Mouse (Mus musculus) midbrain, postnatal 0 days (tissue): ENCODE data around the gene Usp3. TPM values are rescaled to one million over a fixed set of nuclear protein-coding genes. Genes with fewer than 3 reads are reported as not detected.
A peak's percentile ranks its signal among the peaks of the same experiment; 100 is the strongest.

ENCODE experiments used
- ATAC-seq: fragments of 200-750 bp; cut with Nextera tagmentation; 2 replicates; pipeline ENCODE4 v1.8.0; 2017; ENCODE audit warnings: moderate number of reproducible peaks, mild to moderate bottlenecking, moderate TSS enrichment, moderate library complexity; ENCODE audit not compliant: low FRiP score
- DNase-seq: peaks from one replicate; pipeline ENCODE4 v3.0.0-alpha.2; 2015; ENCODE audit warnings: low spot score
- H3K27ac ChIP-seq: fragments of 300-500 bp; sonication (generic); 2 replicates; pipeline ENCODE4 v1.5.1; 2014; ENCODE audit warnings: low read depth, mild to moderate bottlenecking, low read length, mixed read lengths
- H3K27me3 ChIP-seq: fragments of 300-500 bp; sonication (generic); 2 replicates; pipeline ENCODE4 v1.6.1; 2014; ENCODE audit warnings: low read length, control low read depth, mixed read lengths; ENCODE audit not compliant: insufficient read depth
- H3K36me3 ChIP-seq: fragments of 300-500 bp; sonication (generic); 2 replicates; pipeline ENCODE4 v1.6.1; 2014; ENCODE audit warnings: low read length, control low read depth, mixed read lengths; ENCODE audit not compliant: insufficient read depth
- H3K4me1 ChIP-seq: fragments of 300-500 bp; sonication (generic); 2 replicates; pipeline ENCODE4 v1.6.1; 2014; ENCODE audit warnings: mild to moderate bottlenecking, control low read depth, antibody characterized with exemption, low read length, mixed read lengths; ENCODE audit not compliant: insufficient read depth
- H3K4me2 ChIP-seq: fragments of 300-500 bp; sonication (generic); 2 replicates; pipeline ENCODE4 v1.6.1; 2014; ENCODE audit warnings: low read depth, mild to moderate bottlenecking, low read length, mixed read lengths; ENCODE audit not compliant: poor library complexity, severe bottlenecking
- H3K4me3 ChIP-seq: fragments of 300-500 bp; sonication (generic); 2 replicates; pipeline ENCODE4 v1.5.1; 2014; ENCODE audit warnings: low read depth, mild to moderate bottlenecking, low read length, moderate library complexity
- H3K9ac ChIP-seq: fragments of 300-500 bp; sonication (generic); replicated peaks from 2 replicates; pipeline ENCODE4 v1.6.1; 2014; ENCODE audit warnings: mild to moderate bottlenecking, low read length, moderate library complexity, mixed read lengths; ENCODE audit not compliant: poor library complexity, severe bottlenecking
- H3K9me3 ChIP-seq: fragments of 300-500 bp; sonication (generic); 2 replicates; pipeline ENCODE4 v1.6.1; 2016; ENCODE audit warnings: low read length, control low read depth
- CTCF ChIP-seq: IDR thresholded peaks from 2 replicates; pipeline ENCODE4 v1.5.1; 2016; ENCODE audit warnings: antibody characterized with exemption, mild to moderate bottlenecking
- WGBS: fragments of 180-500 bp; shearing (Covaris S2); extraction: QIAGEN DNeasy Blood & Tissue Kit; methylation state at CpG from one replicate; pipeline ENCODE4 v1.1.7; 2014; 5-methylcytosine and 5-hydroxymethylcytosine counted together
- polyA plus RNA-seq: library from polyadenylated mRNA; unstranded; fragments of >200 nt; fragmentation: Nextera tagmentation; extraction: Ambion mirVana; gene quantifications from 2 replicates; pipeline ENCODE4 v1.2.1, GENCODE M21; 2015
- total RNA-seq: library from RNA; depleted of rRNA; stranded (reverse); fragments of >200 nt; gene quantifications from 2 replicates; pipeline ENCODE4 v1.2.3, GENCODE M21; 2014; rRNA removed

Gene Usp3
- total and polyA plus RNA-seq, 2 experiments from 2014 or later = 30.0 to 39.9 TPM

GRCm38 (mm10) chr9:66493992-66494391 lies 99.0 kb downstream of the Usp3 start:
- Histone ChIP-seq H3K4me2 (no peak overlapping the region), H3K27ac (no peak overlapping the region), H3K27me3 (no peaks in the 10 kb centered on the region), H3K9me3 (no peaks in the 10 kb centered on the region), H3K4me3 (no peak overlapping the region), H3K9ac (no peak overlapping the region), H3K4me1 (no peaks in the 10 kb centered on the region), H3K36me3 (peaks cover 56% of the 10 kb centered on the region)
- ATAC-seq = no peak
- no peak for TF ChIP-seq CTCF
- DNase-seq = no peak

- H3K27me3 ChIP-seq = no peaks in the 10 kb centered on the region
- no peak for ATAC-seq
- no peaks in the 10 kb centered on the region for H3K9me3 ChIP-seq
- DNase-seq = no peak
- H3K27ac ChIP-seq = no peak overlapping the region
- 95% methylated on average over 1 of the region's 1 CpGs for WGBS
- no peaks in the 10 kb centered on the region for H3K4me1 ChIP-seq
- H3K36me3 ChIP-seq = peaks cover 57% of the 10 kb centered on the region
- no peak for TF ChIP-seq CTCF
- no peak overlapping the region for H3K4me3 ChIP-seq
- no peak overlapping the region for H3K9ac ChIP-seq
- no peak overlapping the region for H3K4me2 ChIP-seq
Observed at GRCm38 (mm10) chr9:66492361-66492760, 100.6 kb downstream of the Usp3 start.

GRCm38 (mm10) chr9:66488786-66489185 lies 104.2 kb downstream of the Usp3 start:
- ATAC-seq = no peak
- H3K4me2 ChIP-seq = no peak overlapping the region
- H3K27ac ChIP-seq = no peak overlapping the region
- no peak overlapping the region for H3K9ac ChIP-seq
- DNase-seq = no peak
- TF ChIP-seq CTCF = no peak
- H3K9me3 ChIP-seq = no peaks in the 10 kb centered on the region
- H3K4me1 ChIP-seq = no peaks in the 10 kb centered on the region
- H3K27me3 ChIP-seq = no peaks in the 10 kb centered on the region
- no peak overlapping the region for H3K4me3 ChIP-seq
- H3K36me3 ChIP-seq = peaks cover 62% of the 10 kb centered on the region

- ATAC-seq = no peak
Observed at GRCm38 (mm10) chr9:66483429-66483828, 109.5 kb downstream of the Usp3 start.

GRCm38 (mm10) chr9:66477785-66478184 lies 115.2 kb downstream of the Usp3 start:
- Histone ChIP-seq H3K9me3 (no peaks in the 10 kb centered on the region), H3K4me2 (no peak overlapping the region), H3K36me3 (peaks cover 35% of the 10 kb centered on the region), H3K27me3 (no peaks in the 10 kb centered on the region), H3K4me3 (no peak overlapping the region), H3K4me1 (no peaks in the 10 kb centered on the region), H3K9ac (no peak overlapping the region), H3K27ac (no peak overlapping the region)
- WGBS = 91% methylated on average over 2 of the region's 2 CpGs
- no peak for TF ChIP-seq CTCF
- no peak for ATAC-seq
- no peak for DNase-seq

More at GRCm38 (mm10) chr9:66483429-66483828, 109.5 kb downstream of the Usp3 start:
- H3K4me3 ChIP-seq = no peak overlapping the region
- H3K9ac ChIP-seq = no peak overlapping the region
- H3K27me3 ChIP-seq = no peaks in the 10 kb centered on the region
- no peak for TF ChIP-seq CTCF
- H3K36me3 ChIP-seq = peaks cover 50% of the 10 kb centered on the region
- WGBS = 92% methylated on average over 3 of the region's 3 CpGs
- H3K27ac ChIP-seq = no peak overlapping the region
- H3K4me1 ChIP-seq = no peaks in the 10 kb centered on the region
- H3K4me2 ChIP-seq = no peak overlapping the region
- DNase-seq = no peak
- H3K9me3 ChIP-seq = no peaks in the 10 kb centered on the region

- Histone ChIP-seq H3K9ac (no peak overlapping the region), H3K4me1 (no peaks in the 10 kb centered on the region), H3K27me3 (no peaks in the 10 kb centered on the region), H3K27ac (no peak overlapping the region), H3K4me2 (no peak overlapping the region), H3K9me3 (no peaks in the 10 kb centered on the region), H3K36me3 (peaks cover 32% of the 10 kb centered on the region), H3K4me3 (no peak overlapping the region)
- 56% methylated on average over 4 of the region's 4 CpGs for WGBS
- TF ChIP-seq CTCF = peak; percentile 78
- ATAC-seq = no peak
- peak; percentile 68 for DNase-seq
Observed at GRCm38 (mm10) chr9:66465087-66465486, 127.9 kb downstream of the Usp3 start.

Other genes starting within 250 kb of the Usp3 start
- 114 and 124 TPM in 2 replicates for gene Herc1, start 242.7 kb downstream of the Usp3 start, total RNA-seq
- gene Herc1, start 242.7 kb downstream of the Usp3 start, polyA plus RNA-seq = 27.9 and 32.9 TPM in 2 replicates
- gene Fbxl22, start 78.5 kb downstream of the Usp3 start, total RNA-seq = 0.28 and 0.60 TPM in 2 replicates
- 0.60 and 0.63 TPM in 2 replicates for gene Fbxl22, start 78.5 kb downstream of the Usp3 start, polyA plus RNA-seq
- gene Car12, start 120.5 kb upstream of the Usp3 start, total RNA-seq = 2.8 and 6.6 TPM in 2 replicates
- gene Car12, start 120.5 kb upstream of the Usp3 start, polyA plus RNA-seq = 0.32 and 0.79 TPM in 2 replicates
- gene Aph1b, start 202.3 kb upstream of the Usp3 start, total RNA-seq = 25.3 and 31.3 TPM in 2 replicates
- 15.1 and 15.5 TPM in 2 replicates for gene Aph1b, start 202.3 kb upstream of the Usp3 start, polyA plus RNA-seq
- gene Gm10647, start 203.9 kb upstream of the Usp3 start, total RNA-seq = 0.60 and 1.1 TPM in 2 replicates
- gene Gm10647, start 203.9 kb upstream of the Usp3 start, polyA plus RNA-seq = 0.17 and 0.18 TPM in 2 replicates
- 1.3 and 4.1 TPM in 2 replicates for gene Aph1c, start 241.6 kb upstream of the Usp3 start, total RNA-seq
- gene Aph1c, start 241.6 kb upstream of the Usp3 start, polyA plus RNA-seq = 3.4 TPM in 2 replicates